Mouse (Mus musculus) inflammation-experienced regulatory T-cells, adult 6 months (primary cell): Measurements from ENCODE around the gene M1ap. TPM values are rescaled to one million over a fixed set of nuclear protein-coding genes. Genes with fewer than 3 reads are reported as not detected.
A peak's percentile ranks its signal among the peaks of the same experiment; 100 is the strongest.

Experiments
- ATAC-seq: one replicate; pipeline ENCODE4 v1.8.0; 2017
- polyA plus RNA-seq, 3 experiments: library from polyadenylated mRNA; unstranded; fragments of 100-300 nt; shearing (Covaris generic); gene quantifications; one replicate each; pipeline ENCODE4 v1.2.1; 2017

The M1ap gene
- polyA plus RNA-seq, 3 experiments from 2014 or later, result 0.17 to 1.8 TPM; not detected in 1

DNA sequence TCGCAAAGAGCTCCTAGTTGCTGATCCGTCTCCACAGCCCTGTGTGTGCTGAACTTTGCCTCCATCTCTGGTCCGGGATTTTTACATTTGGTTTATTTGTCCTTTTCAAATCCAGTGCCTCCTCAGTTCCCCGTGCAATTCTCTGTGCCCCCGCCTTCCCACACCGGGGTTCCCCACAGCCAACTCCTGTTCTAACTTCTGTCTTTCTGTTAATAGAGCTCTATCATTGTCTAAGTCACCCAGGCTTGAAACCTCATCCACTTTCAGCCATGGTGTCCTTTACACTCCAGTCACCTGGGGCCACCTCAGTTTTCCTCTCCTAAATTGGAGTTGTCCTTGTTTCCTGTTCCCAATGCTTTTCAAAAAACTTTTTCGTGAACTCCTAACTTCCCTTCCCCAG is 64.6 kb downstream of the M1ap start:
- no peak for ATAC-seq

DNA sequence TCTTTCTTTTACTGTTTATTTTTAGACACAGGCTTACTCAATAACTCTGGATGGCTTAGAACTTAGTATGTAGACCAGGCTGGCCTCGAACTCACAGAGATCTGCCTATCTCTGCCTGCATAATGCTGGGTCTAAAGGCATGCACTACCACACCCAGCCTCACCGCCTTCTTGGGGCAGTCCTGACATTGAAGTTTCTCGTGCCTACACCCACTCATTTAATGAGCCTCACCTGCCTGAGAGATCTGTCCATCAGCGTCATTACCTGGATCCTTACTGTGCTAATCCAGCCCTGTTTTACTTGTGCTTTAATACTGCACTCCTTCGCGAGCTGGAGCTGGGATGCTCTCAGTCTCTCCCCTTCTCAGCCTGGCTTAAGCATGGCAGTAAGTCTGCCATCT is 65.1 kb downstream of the M1ap start:
- no peak for ATAC-seq

DNA sequence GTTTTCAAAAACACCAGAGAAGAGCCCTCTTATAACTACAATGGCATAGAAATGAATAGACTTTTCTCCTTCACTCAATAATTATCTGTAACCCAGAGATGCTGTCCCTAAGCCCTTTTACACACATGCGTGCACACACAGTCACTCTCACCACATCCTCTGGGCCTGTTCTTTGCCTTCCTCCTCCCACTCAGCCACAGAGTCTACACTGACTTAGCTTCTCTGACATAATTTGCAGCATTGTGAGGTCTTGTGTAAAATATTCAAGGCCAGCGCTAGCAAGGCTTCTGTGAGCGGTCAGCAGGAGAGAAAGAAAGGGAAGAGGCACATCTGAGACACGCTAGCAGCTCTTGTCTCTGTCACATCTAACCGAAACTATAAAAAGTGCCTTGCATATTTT is 66.7 kb downstream of the M1ap start:
- ATAC-seq, result peak; percentile 89

DNA sequence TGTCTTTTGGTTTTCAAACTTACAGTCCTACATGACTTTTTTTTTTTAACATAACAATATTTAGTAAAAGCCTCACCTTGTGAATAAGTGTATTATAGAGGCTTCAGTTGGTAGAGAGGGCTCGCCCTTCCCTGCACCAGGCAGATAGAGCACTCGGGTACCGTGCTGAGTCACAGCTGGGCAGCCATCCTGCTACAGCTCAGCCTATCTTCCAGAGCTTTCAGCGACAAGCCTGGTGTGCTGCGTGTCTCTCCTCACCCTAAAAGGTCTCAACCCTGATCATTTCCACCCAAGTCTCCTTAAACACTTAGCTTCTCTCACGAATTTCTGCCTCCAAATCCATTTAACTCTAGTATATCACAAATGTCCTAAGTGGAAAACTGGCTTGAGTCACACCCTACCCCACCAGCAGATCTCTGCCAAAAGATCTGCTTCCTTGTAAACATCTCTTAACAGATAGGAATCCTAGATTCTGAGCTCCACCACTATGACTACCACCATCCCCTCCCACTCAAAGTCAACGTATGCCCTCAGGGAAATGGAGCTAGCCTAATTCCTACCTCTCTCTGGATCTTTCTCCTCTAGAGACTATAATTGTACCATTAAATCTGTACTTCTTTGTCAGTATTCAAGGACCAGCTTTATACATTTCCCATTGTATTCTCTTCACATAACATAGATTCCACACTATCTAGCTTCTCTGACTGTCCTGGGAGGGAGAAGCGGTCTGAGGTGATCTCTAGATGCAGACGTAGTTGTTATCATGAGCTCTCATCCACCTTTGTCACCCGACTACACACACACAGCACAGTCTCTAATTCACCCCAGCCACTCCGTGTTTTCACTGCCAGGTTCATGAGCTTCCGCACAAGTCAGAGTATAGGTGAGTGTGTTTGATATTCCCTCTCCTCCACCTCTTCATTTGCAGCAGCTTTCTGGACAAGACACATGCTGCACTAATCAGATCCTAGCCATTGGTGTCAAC is 68.1 kb downstream of the M1ap start:
- no peak for ATAC-seq

DNA sequence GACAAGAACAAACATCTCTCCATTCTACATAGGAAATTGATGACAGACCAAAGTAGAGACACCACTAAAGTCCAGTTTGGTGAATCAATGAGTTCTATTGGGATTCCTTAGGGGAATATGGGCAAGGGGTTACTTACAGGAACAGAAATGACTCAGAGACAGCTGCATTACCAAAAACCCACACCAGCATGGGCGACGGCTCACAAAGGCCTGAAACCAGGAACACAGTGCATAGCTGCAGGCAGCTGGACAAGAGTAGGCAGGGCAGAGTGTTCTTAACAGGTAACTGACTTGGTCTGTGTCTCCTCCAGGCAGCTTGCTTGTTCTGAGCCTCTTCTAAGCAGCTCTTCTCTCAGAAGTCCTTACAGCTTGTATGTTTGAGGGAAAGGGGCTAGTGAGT is 69.0 kb downstream of the M1ap start:
- no peak for ATAC-seq

DNA sequence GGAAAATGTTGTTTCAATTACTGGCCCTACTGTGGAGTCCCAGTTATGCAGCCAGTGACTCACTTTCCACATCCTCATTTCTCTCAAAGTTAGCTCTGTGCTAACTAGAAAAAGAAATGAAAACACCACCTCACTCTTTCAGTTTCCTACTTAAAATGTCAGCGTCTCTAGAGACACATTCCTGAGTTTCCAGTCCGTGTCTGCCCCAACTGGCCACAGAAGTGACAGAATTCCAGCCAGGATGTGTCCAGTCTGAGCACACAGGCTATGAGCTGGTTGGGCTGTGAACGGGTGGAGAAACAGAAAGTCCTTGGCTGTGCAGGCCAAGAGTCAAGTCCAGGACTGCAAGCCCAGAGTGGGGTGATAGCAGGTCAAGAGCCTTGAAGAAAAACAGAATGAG is 70.5 kb downstream of the M1ap start:
- no peak for ATAC-seq

DNA sequence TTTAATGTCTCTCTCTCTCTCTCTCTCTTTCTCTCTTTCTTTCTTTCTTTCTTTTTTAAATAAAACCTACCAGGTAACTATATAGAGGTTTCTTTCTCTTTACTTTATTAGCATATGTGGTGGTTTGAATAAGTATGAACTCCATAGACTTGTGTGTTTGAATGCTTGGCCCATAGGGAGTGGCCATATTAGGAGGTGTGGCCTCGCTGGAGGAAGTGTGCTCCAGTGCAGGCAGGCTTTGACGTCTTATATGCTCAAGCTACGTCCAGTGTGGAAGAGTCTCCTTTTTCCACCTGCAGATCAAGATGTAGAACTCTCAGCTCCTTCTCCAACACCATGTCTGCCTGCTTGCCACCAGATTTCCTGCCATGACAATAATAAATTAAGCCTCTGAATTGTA is 72.3 kb downstream of the M1ap start:
- no peak for ATAC-seq

DNA sequence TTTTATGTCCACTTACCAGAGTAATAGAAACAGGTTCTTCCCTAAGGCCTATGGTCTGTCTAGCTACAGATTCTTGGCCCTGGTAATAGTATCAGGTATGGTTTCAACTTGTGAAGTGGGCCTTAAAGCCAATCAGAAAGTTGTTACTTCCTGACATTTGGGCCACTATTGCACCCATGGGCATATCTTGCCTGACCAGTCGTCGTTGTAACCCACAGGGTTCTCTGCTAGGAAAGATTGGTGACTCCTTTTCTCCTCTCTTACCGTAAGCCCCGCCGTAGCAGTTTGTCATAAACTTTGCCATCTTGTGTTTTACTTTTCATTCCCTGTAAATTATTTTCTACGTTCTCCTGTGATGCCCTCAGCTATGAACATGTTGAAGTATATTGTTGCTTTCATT is 73.4 kb downstream of the M1ap start:
- ATAC-seq, result no peak

DNA sequence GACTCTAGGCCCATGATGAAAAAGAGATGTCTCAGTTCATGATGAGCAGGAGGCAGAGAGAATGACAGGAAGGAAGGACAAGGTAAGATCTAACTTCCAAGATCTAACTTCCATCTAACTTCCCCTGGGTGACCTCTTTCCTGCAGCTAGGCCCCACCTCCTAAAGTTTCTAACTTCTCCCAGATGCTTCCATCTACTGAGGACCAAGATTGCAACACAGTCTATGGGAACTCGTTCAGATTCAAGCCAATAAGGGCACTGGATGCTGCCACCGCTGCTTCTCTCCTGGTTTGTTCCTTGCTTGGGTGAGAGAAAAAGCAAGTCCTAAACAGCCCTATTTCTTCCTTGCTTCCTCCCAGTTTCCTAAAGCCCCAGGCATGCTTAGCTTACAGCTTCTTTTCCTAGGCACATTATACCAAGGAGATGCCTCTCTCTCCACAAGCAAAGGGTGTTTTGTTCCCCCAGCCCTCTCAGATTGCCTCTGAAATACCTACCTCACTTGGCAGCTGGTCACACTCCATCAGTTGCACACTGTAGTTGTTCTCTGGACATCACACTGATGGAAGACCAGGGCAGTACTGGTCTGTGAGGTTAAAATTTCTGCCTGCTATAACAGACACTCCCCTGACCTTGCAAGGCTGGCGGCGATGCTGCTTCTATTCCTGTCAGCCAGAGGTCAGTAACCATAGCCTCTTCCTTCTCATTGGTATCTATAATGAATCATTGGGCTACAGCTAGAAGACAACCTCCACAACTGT is 74.3 kb downstream of the M1ap start:
- ATAC-seq, result no peak

DNA sequence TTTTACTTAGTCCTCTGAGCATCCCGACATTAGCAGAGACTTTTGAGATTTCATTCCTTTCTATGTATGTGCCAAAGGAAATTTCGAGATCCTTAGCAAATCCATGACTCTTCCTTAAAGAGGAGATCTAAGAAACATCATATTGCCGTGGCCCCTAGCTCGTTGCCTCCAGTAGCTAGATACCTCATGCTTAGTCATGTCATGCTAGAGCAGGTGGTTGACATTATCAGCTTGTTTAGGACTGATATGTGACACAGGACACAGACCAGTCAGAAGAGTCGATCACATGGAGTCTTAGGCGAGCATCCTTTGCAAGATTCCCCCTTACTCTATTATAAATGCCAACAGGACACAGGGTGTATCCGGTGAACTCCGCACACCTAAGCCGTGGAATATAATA is 76.3 kb downstream of the M1ap start:
- no peak for ATAC-seq

DNA sequence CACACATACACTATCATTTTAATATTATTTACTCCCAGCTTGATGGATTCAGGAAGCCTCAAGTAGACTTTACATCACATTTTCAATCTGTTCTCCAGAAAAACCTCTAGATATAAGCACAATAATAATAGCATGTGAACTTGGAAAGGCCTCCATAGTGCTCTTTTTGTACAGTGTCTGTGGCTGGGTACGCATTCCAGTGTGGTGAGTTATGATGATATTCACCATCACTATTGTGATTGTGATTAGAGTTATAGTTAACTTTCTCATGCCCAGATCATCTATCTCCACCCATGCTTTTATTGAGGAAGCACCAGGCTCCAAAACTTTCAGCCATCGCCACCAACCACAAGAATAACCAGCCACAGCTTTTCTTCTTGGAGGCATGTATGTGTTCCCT is 77.1 kb downstream of the M1ap start:
- ATAC-seq, result no peak

DNA sequence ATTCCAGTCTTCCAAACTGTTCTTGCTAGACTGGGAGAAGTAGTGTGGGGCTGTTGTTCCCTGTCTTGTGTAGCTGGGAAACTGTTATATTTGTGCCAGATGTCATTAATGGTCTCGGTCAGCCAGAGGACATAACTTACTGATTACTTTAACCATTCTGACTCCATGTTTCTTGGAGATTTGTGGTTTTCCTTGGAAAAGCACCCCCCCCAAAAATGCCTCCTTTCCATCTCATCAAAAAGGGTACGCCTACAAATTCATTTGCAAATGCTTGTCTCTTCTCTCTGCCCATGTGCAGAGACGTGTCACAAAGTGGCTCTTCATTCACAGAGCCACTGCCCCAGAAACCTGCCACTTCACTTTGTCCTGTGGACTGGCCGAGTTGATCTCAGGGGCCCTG is 77.7 kb downstream of the M1ap start:
- ATAC-seq, result no peak

DNA sequence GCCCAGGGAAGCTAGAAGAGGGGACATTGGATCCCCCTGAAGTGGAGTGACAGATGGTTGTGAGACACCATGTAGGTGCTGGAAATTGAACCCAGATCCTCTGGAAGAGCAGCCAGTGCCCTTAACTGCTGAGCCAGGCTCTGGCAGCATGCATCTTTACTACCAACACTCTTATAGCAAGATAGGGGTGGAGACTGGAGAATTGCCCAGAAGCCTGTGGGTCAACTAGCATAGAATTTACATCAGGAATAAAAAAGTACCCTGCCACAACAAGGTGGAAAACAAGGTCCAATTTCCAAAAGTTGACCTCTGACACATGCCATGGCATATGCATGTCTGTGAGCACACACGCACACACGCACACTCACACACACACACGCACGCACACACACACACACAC is 78.5 kb downstream of the M1ap start:
- ATAC-seq, result no peak

DNA sequence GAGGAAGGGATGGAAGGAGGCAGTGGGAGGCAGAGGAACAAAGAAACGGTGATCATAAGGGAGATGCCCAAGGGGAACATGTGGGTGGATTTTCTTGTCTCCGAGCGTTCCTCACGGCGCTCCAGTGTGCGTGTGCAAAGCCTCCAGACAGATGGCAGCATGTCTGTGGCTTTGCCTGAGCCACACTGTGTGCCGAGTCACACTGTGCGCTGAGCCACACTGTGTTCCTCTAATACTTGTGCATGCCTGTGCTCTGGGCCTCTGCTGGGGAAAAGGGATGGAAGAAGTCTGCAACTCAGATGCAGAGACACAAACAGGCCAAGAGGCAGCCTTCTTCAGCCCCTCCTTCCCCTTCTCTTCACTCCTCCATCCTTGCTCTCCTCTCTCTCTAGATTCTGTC is 80.6 kb downstream of the M1ap start:
- ATAC-seq, result no peak

DNA sequence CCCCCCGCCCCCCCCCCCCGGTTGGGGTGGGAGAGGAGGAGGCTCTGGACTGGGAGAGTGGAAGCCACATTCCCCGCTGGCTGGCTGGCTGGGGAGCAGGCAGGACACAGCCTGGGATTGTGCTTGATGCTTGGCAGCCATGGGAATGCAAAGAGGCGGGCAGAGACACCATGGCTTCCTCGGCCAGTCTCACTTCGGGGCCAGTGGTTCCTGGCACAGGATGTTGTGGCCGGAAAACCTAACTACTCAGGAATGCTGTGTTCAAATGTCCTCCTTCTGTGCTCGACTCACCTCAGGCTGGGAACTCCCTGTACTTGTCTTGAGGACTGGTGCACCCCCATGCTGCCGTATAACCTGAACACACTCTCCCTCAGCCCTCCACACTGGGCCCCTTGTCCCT is 81.0 kb downstream of the M1ap start:
- no peak for ATAC-seq

DNA sequence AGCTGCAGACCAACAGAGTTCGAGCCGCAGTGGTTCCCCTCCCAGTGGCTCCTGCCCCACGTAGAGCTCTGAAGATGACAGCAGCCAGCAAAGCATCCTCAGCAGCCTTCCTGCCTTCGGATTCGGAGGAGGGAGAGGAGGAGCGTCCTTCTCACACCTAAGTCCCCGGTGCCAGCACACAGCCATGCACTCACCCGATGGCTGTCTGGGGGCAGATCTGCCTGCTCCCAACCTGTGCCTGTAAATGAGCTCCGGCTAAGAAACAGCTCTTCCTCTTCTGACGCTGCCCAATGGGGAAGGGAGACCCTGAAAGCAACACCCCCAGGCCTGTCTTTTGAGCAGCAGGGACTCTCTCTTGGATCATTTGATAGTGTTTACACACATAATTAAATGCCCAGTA is 83.1 kb downstream of the M1ap start:
- no peak for ATAC-seq

DNA sequence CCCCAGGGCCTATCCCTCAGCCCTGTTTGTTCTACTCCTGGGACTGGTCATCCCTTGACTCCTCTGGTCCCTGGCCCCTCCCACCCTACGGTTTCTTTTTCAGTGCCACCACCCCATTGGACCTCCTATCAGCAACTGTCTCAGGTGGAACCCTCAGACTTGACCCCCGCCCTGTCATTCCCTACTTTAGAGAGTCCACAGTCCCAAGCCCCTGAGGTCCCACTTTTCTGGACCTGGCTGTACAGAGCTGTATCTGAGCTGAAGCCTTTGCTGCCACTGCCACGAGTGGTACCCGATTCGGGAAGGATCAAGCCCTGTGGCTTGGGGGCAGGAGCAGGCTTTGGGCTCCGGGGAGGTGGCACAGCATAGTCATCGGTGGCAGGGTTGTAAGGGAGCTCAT is 84.4 kb downstream of the M1ap start:
- ATAC-seq, result no peak

DNA sequence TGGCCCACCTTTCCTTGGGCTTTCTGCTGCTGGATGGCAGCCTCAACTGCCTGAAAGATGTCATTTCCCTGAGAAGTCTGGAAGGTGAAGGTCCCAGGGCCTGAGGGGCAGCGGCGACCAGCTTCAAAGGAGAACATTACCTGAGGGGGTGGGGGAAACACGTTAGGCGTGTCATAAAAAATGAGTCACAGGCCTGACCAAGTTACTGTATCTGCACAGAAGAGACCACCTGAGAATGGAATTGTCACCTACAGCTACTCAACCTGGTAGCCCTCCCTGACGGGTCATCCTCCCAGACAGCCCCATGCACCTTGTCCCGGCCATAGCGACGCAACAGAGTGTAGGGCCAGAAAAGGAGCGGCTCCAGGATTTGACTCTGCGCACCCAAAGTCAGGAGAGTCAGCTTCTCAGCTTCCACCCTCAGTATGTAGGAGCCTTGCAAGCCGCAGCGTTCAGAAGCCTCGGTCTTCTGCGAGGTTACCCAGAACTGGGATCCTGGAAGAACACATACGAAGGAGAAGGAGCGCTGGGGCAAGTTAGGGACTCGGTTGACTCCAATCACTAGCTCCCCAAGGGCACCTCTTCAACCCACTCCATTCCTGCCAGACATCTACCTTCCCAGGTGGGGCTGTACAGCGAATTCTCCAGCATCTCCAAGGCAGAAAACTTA is 85.4 kb downstream of the M1ap start:
- no peak for ATAC-seq

DNA sequence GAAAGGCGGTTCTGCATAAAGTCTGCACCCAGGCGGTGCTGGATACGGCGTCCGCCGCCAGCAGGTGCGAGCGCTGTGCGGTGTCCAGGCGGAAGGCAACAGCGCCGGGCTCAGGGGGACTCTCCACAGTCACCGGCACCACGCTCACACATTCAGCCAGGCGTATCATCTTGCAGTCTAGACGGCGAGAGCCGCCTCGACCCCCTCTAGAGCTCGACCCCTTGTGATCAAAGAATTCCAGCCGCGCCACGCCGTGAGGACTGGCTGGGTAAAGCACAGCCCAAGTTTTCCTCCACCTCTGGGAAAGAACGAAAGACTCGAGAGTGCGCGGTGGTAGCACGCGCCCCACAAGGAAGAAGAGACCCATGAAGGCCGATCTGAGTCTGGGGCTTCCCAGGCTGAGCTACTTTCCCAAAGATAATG is 86.1 kb downstream of the M1ap start:
- ATAC-seq, result peak; percentile 54

DNA sequence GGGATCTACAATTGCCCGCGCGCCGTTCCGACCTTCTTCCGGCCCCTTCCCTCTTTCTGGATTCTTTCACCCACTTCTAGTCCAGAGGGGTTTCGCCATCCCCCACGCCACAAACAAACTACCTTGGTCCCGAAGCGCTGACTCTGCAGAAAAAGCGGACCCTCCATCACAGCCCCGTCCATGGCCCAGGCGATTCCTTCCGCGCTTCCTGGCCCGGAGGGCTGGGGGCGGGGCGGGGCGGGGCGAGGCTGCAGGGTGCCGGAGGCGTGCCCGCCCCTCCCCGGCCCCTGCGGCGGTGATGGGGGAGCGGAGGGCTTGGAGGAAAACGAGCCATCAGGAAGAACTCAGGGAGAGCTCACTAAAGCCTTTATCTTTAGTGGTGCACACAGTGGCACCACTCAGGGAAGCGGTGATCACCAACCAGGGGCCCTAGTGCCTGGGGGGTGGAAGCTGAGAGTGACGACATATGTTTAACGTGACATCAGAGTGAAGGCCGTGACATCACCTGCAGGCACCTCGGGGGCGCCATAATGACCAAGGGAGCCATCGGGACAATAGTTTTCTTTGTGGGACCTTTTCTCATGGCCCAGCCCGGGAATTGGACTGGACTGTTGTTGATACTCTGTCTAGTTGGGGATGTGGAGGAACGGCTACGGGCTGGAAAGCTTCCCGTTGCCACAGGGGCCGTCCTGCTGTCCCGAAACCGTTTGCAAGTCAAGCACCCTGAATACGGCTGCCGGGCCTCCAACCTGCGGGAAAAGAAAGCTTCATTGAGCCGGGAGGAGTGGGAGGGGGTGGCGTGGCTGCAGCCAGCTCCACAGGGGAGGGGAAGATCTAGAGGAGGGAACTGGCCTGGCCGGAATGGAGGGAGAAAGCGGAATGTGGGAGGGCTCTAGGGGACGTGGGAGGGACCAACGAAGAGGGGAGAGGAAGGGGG is 86.8 kb downstream of the M1ap start, which contains the start of the genes Dok1 and Loxl3:
Gene Dok1 (minus strand): TSS at position 223 of the 937 bp plus-strand sequence.
Gene Loxl3 (plus strand): TSS at position 925 of the 937 bp plus-strand sequence.
- ATAC-seq, result peak; percentile 67

DNA sequence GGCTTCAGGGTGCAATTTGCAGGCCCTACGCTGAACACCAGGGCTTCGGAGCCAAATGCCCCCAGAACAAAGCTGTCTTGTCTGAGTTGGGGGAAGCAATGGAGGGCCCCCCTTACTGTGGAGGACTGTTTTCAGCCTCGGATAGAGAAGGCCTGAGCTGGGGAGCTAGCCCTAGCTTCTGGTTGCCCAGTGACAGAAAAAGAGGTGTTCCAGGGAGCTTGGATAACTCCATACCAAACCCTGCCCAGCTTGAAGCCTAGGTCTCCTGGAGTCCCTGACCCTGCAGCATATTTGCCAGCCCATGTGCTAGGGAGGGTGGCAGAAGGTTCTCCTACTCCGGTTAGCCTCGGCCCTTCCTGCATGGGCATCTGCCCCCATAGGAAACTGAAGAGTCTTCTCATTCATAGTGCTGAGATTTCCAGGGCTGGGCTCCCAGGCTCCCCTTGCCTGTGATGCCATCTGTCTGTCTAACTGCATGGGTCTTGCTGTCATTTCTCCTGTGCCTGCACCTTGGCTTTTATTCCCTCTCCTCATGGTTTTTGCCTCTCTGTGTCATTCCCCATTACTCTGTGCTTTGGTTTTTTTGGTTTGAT is 87.9 kb downstream of the M1ap start:
- ATAC-seq, result no peak

DNA sequence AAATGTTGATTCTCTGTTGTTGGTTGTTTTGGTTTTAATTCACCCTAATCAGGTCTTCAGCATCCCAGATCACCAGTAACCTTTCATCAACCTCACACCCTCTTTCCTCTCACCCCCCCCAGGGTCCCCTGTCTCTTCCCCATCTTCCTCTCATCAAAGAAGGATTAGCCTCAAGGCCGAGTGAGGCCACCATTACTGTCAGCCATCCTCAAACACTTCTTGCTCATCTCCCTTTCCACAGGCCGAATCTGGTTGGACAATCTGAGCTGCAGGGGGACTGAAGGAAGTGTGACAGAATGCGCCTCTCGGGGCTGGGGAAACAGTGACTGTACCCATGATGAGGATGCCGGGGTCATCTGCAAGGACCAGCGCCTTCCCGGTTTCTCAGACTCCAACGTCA is 90.5 kb downstream of the M1ap start:
- ATAC-seq, result no peak
